Mouse (Mus musculus) forebrain, embryonic 12.5 days (tissue): ENCODE results near the gene Trio. TPM values are rescaled to one million over a fixed set of nuclear protein-coding genes. Genes with fewer than 3 reads are reported as not detected.

Experiments
- ATAC-seq: fragments of 200-750 bp; cut with Nextera tagmentation; 2 replicates; pipeline ENCODE4 v1.8.0; 2017; ENCODE audit warnings: moderate TSS enrichment; ENCODE audit not compliant: low FRiP score
- H3K27ac ChIP-seq: fragments of 300-500 bp; sonication (generic); 2 replicates; pipeline ENCODE4 v1.5.1; 2016; ENCODE audit warnings: mild to moderate bottlenecking
- H3K27me3 ChIP-seq: fragments of 300-500 bp; sonication (generic); 2 replicates; pipeline ENCODE4 v1.6.1; 2016; ENCODE audit warnings: mild to moderate bottlenecking
- H3K36me3 ChIP-seq: fragments of 300-500 bp; sonication (generic); replicated peaks from 2 replicates; pipeline ENCODE4 v1.6.1; 2016; ENCODE audit warnings: mild to moderate bottlenecking
- H3K4me1 ChIP-seq: fragments of 300-500 bp; sonication (generic); 2 replicates; pipeline ENCODE4 v1.6.1; 2016
- H3K4me2 ChIP-seq: fragments of 300-500 bp; sonication (generic); 2 replicates; pipeline ENCODE4 v1.6.1; 2016; ENCODE audit warnings: mild to moderate bottlenecking, moderate library complexity
- H3K4me3 ChIP-seq: fragments of 300-500 bp; sonication (generic); replicated peaks from 2 replicates; pipeline ENCODE4 v1.5.1; 2016; ENCODE audit warnings: mild to moderate bottlenecking
- H3K9ac ChIP-seq: fragments of 300-500 bp; sonication (generic); 2 replicates; pipeline ENCODE4 v1.6.1; 2016; ENCODE audit warnings: mild to moderate bottlenecking
- H3K9me3 ChIP-seq: fragments of 300-500 bp; sonication (generic); 2 replicates; pipeline ENCODE4 v1.6.1; 2016
- WGBS: fragments of 180-500 bp; shearing (Covaris S2); methylation state at CpG from one replicate; pipeline ENCODE4 v1.1.7; 2016; 5-methylcytosine and 5-hydroxymethylcytosine counted together
- polyA plus RNA-seq: library from polyadenylated mRNA; unstranded; fragments of >200 nt; fragmentation: Nextera tagmentation; extraction: Ambion mirVana; gene quantifications from 2 replicates; pipeline ENCODE4 v1.2.1, GENCODE M21; 2016

The Trio gene
- polyA plus RNA-seq, 1 experiment from 2014 or later: 46.1 TPM

- ATAC-seq: no peak
- Histone ChIP-seq H3K4me1 (no peaks in the 10 kb centered on the region), H3K4me3 (no peak overlapping the region), H3K36me3 (peaks cover 27% of the 10 kb centered on the region), H3K27me3 (no peaks in the 10 kb centered on the region), H3K4me2 (no peak overlapping the region), H3K9me3 (no peaks in the 10 kb centered on the region), H3K27ac (no peak overlapping the region), H3K9ac (no peak overlapping the region)
- 94% methylated on average over 14 of the region's 14 CpGs for WGBS
Measured at GRCm38 (mm10) chr15:27860439-27860838, 165.2 kb downstream of the Trio start.

GRCm38 (mm10) chr15:27859590-27859989, 166.1 kb downstream of the Trio start:
- Histone ChIP-seq H3K27ac (no peak overlapping the region), H3K4me1 (no peaks in the 10 kb centered on the region), H3K27me3 (no peaks in the 10 kb centered on the region), H3K4me2 (no peak overlapping the region), H3K4me3 (no peak overlapping the region), H3K9me3 (no peaks in the 10 kb centered on the region), H3K9ac (no peak overlapping the region), H3K36me3 (peaks cover 34% of the 10 kb centered on the region)
- ATAC-seq: no peak
- 86% methylated on average over 1 of the region's 1 CpGs for WGBS

GRCm38 (mm10) chr15:27859115-27859514, 166.5 kb downstream of the Trio start:
- WGBS: 88% methylated on average over 6 of the region's 6 CpGs

GRCm38 (mm10) chr15:27858179-27858819, 167.3 kb downstream of the Trio start:
- WGBS: 91% methylated on average over 7 of the region's 7 CpGs
- Histone ChIP-seq H3K36me3 (peaks cover 47% of the 10 kb centered on the region), H3K4me3 (no peak overlapping the region), H3K27ac (no peak overlapping the region), H3K9me3 (no peaks in the 10 kb centered on the region), H3K9ac (no peak overlapping the region), H3K4me1 (no peaks in the 10 kb centered on the region), H3K4me2 (no peak overlapping the region), H3K27me3 (no peaks in the 10 kb centered on the region)
- ATAC-seq: no peak

More at GRCm38 (mm10) chr15:27859115-27859514, 166.5 kb downstream of the Trio start:
- ATAC-seq: no peak
- Histone ChIP-seq H3K36me3 (peaks cover 39% of the 10 kb centered on the region), H3K4me3 (no peak overlapping the region), H3K9ac (no peak overlapping the region), H3K27me3 (no peaks in the 10 kb centered on the region), H3K9me3 (no peaks in the 10 kb centered on the region), H3K4me2 (no peak overlapping the region), H3K27ac (no peak overlapping the region), H3K4me1 (no peaks in the 10 kb centered on the region)

GRCm38 (mm10) chr15:27857242-27857641, 168.4 kb downstream of the Trio start:
- no peaks in the 10 kb centered on the region for H3K27me3 ChIP-seq
- no peak overlapping the region for H3K4me3 ChIP-seq
- H3K27ac ChIP-seq: no peak overlapping the region
- no peak overlapping the region for H3K4me2 ChIP-seq
- no peaks in the 10 kb centered on the region for H3K9me3 ChIP-seq
- 89% methylated on average over 7 of the region's 7 CpGs for WGBS
- no peaks in the 10 kb centered on the region for H3K4me1 ChIP-seq
- no peak for ATAC-seq
- peaks cover 51% of the 10 kb centered on the region for H3K36me3 ChIP-seq
- no peak overlapping the region for H3K9ac ChIP-seq

GRCm38 (mm10) chr15:27856050-27856787, 169.4 kb downstream of the Trio start:
- ATAC-seq: no peak
- Histone ChIP-seq H3K4me3 (no peak overlapping the region), H3K4me2 (no peak overlapping the region), H3K36me3 (peaks cover 58% of the 10 kb centered on the region), H3K4me1 (no peaks in the 10 kb centered on the region), H3K27ac (no peak overlapping the region), H3K27me3 (no peaks in the 10 kb centered on the region), H3K9me3 (no peaks in the 10 kb centered on the region), H3K9ac (no peak overlapping the region)
- 73% methylated on average over 29 of the region's 29 CpGs for WGBS

GRCm38 (mm10) chr15:27851312-27851711, 174.3 kb downstream of the Trio start:
- no peak overlapping the region for H3K4me3 ChIP-seq
- H3K9me3 ChIP-seq: no peaks in the 10 kb centered on the region
- WGBS: 80% methylated on average over 6 of the region's 6 CpGs
- H3K4me1 ChIP-seq: no peaks in the 10 kb centered on the region
- H3K36me3 ChIP-seq: peaks cover 92% of the 10 kb centered on the region
- H3K9ac ChIP-seq: no peak overlapping the region
- H3K27me3 ChIP-seq: no peaks in the 10 kb centered on the region
- H3K27ac ChIP-seq: no peak overlapping the region
- no peak; the same call in 1 of the 2 replicates for ATAC-seq
- H3K4me2 ChIP-seq: no peak overlapping the region

- H3K9me3 ChIP-seq: no peaks in the 10 kb centered on the region
- ATAC-seq: peak; percentile 33; the same call in 1 of the 2 replicates
- H3K36me3 ChIP-seq: peaks cover 93% of the 10 kb centered on the region
- H3K4me1 ChIP-seq: no peaks in the 10 kb centered on the region
- H3K27me3 ChIP-seq: no peaks in the 10 kb centered on the region
- H3K4me3 ChIP-seq: no peak overlapping the region
- H3K27ac ChIP-seq: no peak overlapping the region
- WGBS: 89% methylated on average over 14 of the region's 14 CpGs
- H3K9ac ChIP-seq: no peak overlapping the region
- no peak overlapping the region for H3K4me2 ChIP-seq
Measured at GRCm38 (mm10) chr15:27850904-27851303, 174.7 kb downstream of the Trio start.

- no peaks in the 10 kb centered on the region for H3K4me1 ChIP-seq
- H3K27me3 ChIP-seq: no peaks in the 10 kb centered on the region
- H3K27ac ChIP-seq: no peak overlapping the region
- H3K9me3 ChIP-seq: no peaks in the 10 kb centered on the region
- no peak for ATAC-seq
- no peak overlapping the region for H3K4me2 ChIP-seq
- no peak overlapping the region for H3K9ac ChIP-seq
- no peak overlapping the region for H3K4me3 ChIP-seq
- peaks cover 89% of the 10 kb centered on the region for H3K36me3 ChIP-seq
- WGBS: 94% methylated on average over 4 of the region's 4 CpGs
Measured at GRCm38 (mm10) chr15:27849910-27850309, 175.7 kb downstream of the Trio start.

- 91% methylated on average over 15 of the region's 15 CpGs for WGBS
- Histone ChIP-seq H3K4me3 (no peak overlapping the region), H3K9ac (no peak overlapping the region), H3K4me2 (no peak overlapping the region), H3K36me3 (peaks cover 84% of the 10 kb centered on the region), H3K4me1 (no peaks in the 10 kb centered on the region), H3K9me3 (no peaks in the 10 kb centered on the region), H3K27me3 (no peaks in the 10 kb centered on the region), H3K27ac (no peak overlapping the region)
- no peak for ATAC-seq
Measured at GRCm38 (mm10) chr15:27841696-27842095, 184.0 kb downstream of the Trio start.

- Histone ChIP-seq H3K27me3 (no peaks in the 10 kb centered on the region), H3K9me3 (no peaks in the 10 kb centered on the region), H3K4me3 (no peak overlapping the region), H3K4me1 (no peaks in the 10 kb centered on the region), H3K9ac (no peak overlapping the region), H3K36me3 (peaks cover 78% of the 10 kb centered on the region), H3K4me2 (no peak overlapping the region), H3K27ac (no peak overlapping the region)
- no peak for ATAC-seq
- 90% methylated on average over 8 of the region's 8 CpGs for WGBS
Measured at GRCm38 (mm10) chr15:27840579-27840978, 185.1 kb downstream of the Trio start.

- H3K27me3 ChIP-seq: no peaks in the 10 kb centered on the region
- H3K4me3 ChIP-seq: no peak overlapping the region
- no peak overlapping the region for H3K4me2 ChIP-seq
- H3K9ac ChIP-seq: no peak overlapping the region
- WGBS: 87% methylated on average over 6 of the region's 6 CpGs
- H3K4me1 ChIP-seq: no peaks in the 10 kb centered on the region
- peaks cover 80% of the 10 kb centered on the region for H3K36me3 ChIP-seq
- H3K27ac ChIP-seq: no peak overlapping the region
- no peaks in the 10 kb centered on the region for H3K9me3 ChIP-seq
- ATAC-seq: no peak
Measured at GRCm38 (mm10) chr15:27840125-27840524, 185.5 kb downstream of the Trio start.

- no peaks in the 10 kb centered on the region for H3K27me3 ChIP-seq
- H3K4me2 ChIP-seq: no peak overlapping the region
- 85% methylated on average over 6 of the region's 6 CpGs for WGBS
- peaks cover 84% of the 10 kb centered on the region for H3K36me3 ChIP-seq
- H3K27ac ChIP-seq: no peak overlapping the region
- H3K9me3 ChIP-seq: no peaks in the 10 kb centered on the region
- H3K4me3 ChIP-seq: no peak overlapping the region
- ATAC-seq: no peak
- H3K9ac ChIP-seq: no peak overlapping the region
- no peaks in the 10 kb centered on the region for H3K4me1 ChIP-seq
Measured at GRCm38 (mm10) chr15:27831646-27832045, 194.0 kb downstream of the Trio start.
